Mouse (Mus musculus) brain, embryonic 18.5 days (tissue): ENCODE measurements around the gene Gm7970.
"Not testable (repeated sequence)": the region's sequence is repeated elsewhere in the genome, so short reads cannot be mapped to it uniquely, and the experiment has no call there.

Experiments used
- DNase-seq: peaks from one replicate; pipeline ENCODE4 v3.0.0-alpha.2; 2012; ENCODE audit warnings: low read depth, low spot score

The Gm7970 gene

GRCm38 (mm10) chr14:41555483-41555882 is at the start of gene Gm7970:
TSS of gene Gm7970 (minus strand) at chr14:41555583.
- DNase-seq = not testable (repeated sequence)

GRCm38 (mm10) chr14:41600935-41601334 is 45.6 kb upstream of the Gm7970 start:
- not testable (repeated sequence) for DNase-seq

GRCm38 (mm10) chr14:41586346-41586745 is 31.0 kb upstream of the Gm7970 start:
- DNase-seq = not testable (repeated sequence)

GRCm38 (mm10) chr14:41572911-41573310 is 17.5 kb upstream of the Gm7970 start, which contains the start of gene 1700049E17Rik2:
TSS of gene 1700049E17Rik2 (plus strand) at chr14:41573211.
- DNase-seq = not testable (repeated sequence)

- not testable (repeated sequence) for DNase-seq
Observed at GRCm38 (mm10) chr14:41524695-41525094, 30.7 kb downstream of the Gm7970 start.

GRCm38 (mm10) chr14:41520683-41521082 is 34.7 kb downstream of the Gm7970 start:
- not testable (repeated sequence) for DNase-seq
